Mouse (Mus musculus): ENCODE data around the gene Ptpn3.

DNA sequence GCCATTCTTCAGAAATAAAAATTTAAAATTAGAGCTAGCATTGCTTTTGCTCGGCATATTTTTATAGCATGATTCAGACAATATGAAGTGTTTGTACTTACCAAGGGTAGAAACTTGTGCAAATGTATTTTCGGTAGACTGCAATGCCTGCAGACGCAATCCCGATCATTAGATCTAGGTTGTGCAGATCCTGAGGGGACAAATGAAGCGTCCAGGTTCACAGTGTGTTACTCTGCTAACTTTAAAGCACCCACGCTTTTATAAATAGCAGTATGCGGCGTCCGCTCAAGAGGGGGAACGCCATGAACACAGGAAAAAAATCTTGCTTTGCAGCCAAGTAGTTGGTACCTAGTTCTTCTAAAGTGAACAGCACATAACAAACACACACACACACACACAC, 56.8 kb downstream of the Ptpn3 start:
- TF ChIP-seq ZC3H11A (IDR thresholded peaks at IDR 0.05; ENCODE audit: borderline replicate concordance, low read depth, low read length) (no peak), HCFC1 (IDR thresholded peaks at IDR 0.05; ENCODE audit: borderline replicate concordance, insufficient read depth, low read length) (no peak), CHD2 (IDR thresholded peaks at IDR 0.05; ENCODE audit: low read depth, low read length) (no peak), ZNF384 (IDR thresholded peaks at IDR 0.05; ENCODE audit: low read depth, low read length) (no peak), MAFK (IDR thresholded peaks at IDR 0.05; ENCODE audit: insufficient read depth, low read depth, low read length) (no peak)
